Mouse (Mus musculus) G1E (cell line): ENCODE data around the gene Uqcr10.

Source experiments
- CTCF ChIP-seq: IDR thresholded peaks from 2 replicates; pipeline ENCODE4 v1.5.1; 2012; ENCODE audit warnings: low read depth, low read length, inconsistent platforms, mixed read lengths
- GATA1 ChIP-seq: IDR thresholded peaks from 2 replicates; pipeline ENCODE4 v1.6.1; 2012; ENCODE audit warnings: borderline replicate concordance, low read length, inconsistent platforms, mixed read lengths
- TAL1 ChIP-seq: conservative IDR thresholded peaks from 2 replicates; pipeline ENCODE4 v1.6.1; 2012; ENCODE audit warnings: low read depth, low read length, inconsistent platforms, mixed read lengths

DNA sequence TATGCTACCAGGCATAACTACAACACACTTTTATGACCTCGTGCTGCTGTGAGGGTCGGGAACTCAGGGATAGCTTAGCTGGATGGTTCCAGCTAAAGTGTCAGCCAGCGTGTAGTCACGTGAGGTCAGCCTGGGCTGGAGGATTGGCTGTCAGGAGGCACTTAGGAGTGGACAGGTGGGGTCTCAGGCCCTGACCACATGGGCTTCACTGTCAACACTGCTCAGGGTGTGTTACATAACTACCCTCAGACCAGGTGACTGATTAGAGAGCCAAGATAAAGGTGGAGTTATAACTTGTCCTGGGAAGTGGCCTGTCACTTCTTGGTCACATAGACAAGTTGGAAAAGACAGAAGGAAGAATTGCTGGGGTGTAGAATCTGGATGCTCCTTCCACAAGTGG, 11.5 kb upstream of the Uqcr10 start:
- no peak for TF ChIP-seq CTCF
- no peak for TF ChIP-seq GATA1
- TF ChIP-seq TAL1 = no peak
